Mouse (Mus musculus) heart, embryonic 15.5 days (tissue): ENCODE measurements at regions not wholly inside any gene's neighbourhood (a gene's known extent, or its start where the extent isn't known, plus 50 kb on each side); places are given as distances from the start of the nearest gene placed in this dataset.

Experiments
- ATAC-seq: fragments of 200-750 bp; cut with Nextera tagmentation; replicated peaks from 2 replicates; pipeline ENCODE4 v1.8.0; 2017; ENCODE audit warnings: low read depth, moderate TSS enrichment; ENCODE audit not compliant: insufficient number of reproducible peaks, insufficient read depth, low FRiP score
- H3K27ac ChIP-seq: fragments of 300-500 bp; sonication (generic); 2 replicates; pipeline ENCODE4 v1.5.1; 2015; ENCODE audit warnings: mild to moderate bottlenecking, inconsistent platforms
- H3K27me3 ChIP-seq: fragments of 300-500 bp; sonication (generic); 2 replicates; pipeline ENCODE4 v1.6.1; 2015; ENCODE audit warnings: inconsistent platforms
- H3K36me3 ChIP-seq: fragments of 300-500 bp; sonication (generic); 2 replicates; pipeline ENCODE4 v1.6.1; 2015; ENCODE audit warnings: mild to moderate bottlenecking, inconsistent platforms
- H3K4me1 ChIP-seq: fragments of 300-500 bp; sonication (generic); replicated peaks from 2 replicates; pipeline ENCODE4 v1.6.1; 2015; ENCODE audit warnings: inconsistent platforms
- H3K4me2 ChIP-seq: fragments of 300-500 bp; sonication (generic); 2 replicates; pipeline ENCODE4 v1.6.1; 2015; ENCODE audit warnings: inconsistent platforms, mild to moderate bottlenecking, moderate library complexity
- H3K4me3 ChIP-seq: fragments of 300-500 bp; sonication (generic); 2 replicates; pipeline ENCODE4 v1.5.1; 2015; ENCODE audit warnings: mild to moderate bottlenecking, inconsistent platforms
- H3K9ac ChIP-seq: fragments of 300-500 bp; sonication (generic); 2 replicates; pipeline ENCODE4 v1.6.1; 2015; ENCODE audit warnings: mild to moderate bottlenecking, inconsistent platforms
- H3K9me3 ChIP-seq: fragments of 300-500 bp; sonication (generic); replicated peaks from 2 replicates; pipeline ENCODE4 v1.6.1; 2016; ENCODE audit warnings: inconsistent platforms
- WGBS: fragments of 180-500 bp; shearing (Covaris S2); methylation state at CpG from one replicate; pipeline ENCODE4 v1.1.7; 2015; ENCODE audit warnings: mixed read lengths; 5-methylcytosine and 5-hydroxymethylcytosine counted together

GRCm38 (mm10) chr5:47537532-47537931, 445.4 kb upstream of the Slit2 start:
- Histone ChIP-seq H3K36me3 (no peaks in the 10 kb centered on the region), H3K27me3 (no peaks in the 10 kb centered on the region), H3K4me3 (no peak overlapping the region), H3K4me2 (no peak overlapping the region), H3K9ac (no peak overlapping the region), H3K9me3 (no peaks in the 10 kb centered on the region), H3K27ac (no peak overlapping the region), H3K4me1 (no peaks in the 10 kb centered on the region)
- no peak for ATAC-seq

DNA sequence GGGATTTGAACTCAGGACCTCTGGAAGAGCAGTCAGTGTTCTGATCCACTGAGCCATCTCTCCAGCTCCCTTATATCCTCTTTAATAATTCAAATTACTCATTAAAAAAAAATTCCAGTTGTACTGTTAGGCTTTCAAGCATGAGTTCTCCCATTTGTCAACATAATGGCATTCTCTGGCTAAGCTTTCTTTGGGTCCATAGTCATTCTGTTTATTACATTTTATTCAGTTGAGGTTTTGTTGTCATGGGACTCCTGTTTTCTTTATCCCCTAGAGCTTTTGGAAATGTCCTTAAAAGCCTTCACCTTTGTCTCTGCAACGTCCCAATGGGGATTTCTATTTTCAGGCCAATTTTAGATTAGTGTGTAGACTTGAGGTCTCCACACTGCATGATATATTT, 440.7 kb upstream of the Slit2 start:
- H3K27ac ChIP-seq: no peak overlapping the region
- H3K4me1 ChIP-seq: no peaks in the 10 kb centered on the region
- no peak for ATAC-seq
- H3K4me3 ChIP-seq: no peak overlapping the region
- no peaks in the 10 kb centered on the region for H3K36me3 ChIP-seq
- H3K9me3 ChIP-seq: no peaks in the 10 kb centered on the region
- H3K27me3 ChIP-seq: no peaks in the 10 kb centered on the region
- no peak overlapping the region for H3K4me2 ChIP-seq
- 65% methylated on average over 1 of the region's 1 CpGs for WGBS
- no peak overlapping the region for H3K9ac ChIP-seq

GRCm38 (mm10) chr5:47556717-47557116, 426.2 kb upstream of the Slit2 start:
- H3K27me3 ChIP-seq: no peaks in the 10 kb centered on the region
- no peaks in the 10 kb centered on the region for H3K36me3 ChIP-seq
- no peak overlapping the region for H3K4me3 ChIP-seq
- 82% methylated on average over 1 of the region's 1 CpGs for WGBS
- no peak for ATAC-seq
- no peak overlapping the region for H3K27ac ChIP-seq
- H3K4me1 ChIP-seq: no peaks in the 10 kb centered on the region
- H3K9ac ChIP-seq: no peak overlapping the region
- no peak overlapping the region for H3K4me2 ChIP-seq
- no peaks in the 10 kb centered on the region for H3K9me3 ChIP-seq

- no peaks in the 10 kb centered on the region for H3K4me1 ChIP-seq
- H3K9ac ChIP-seq: no peak overlapping the region
- H3K4me3 ChIP-seq: no peak overlapping the region
- H3K4me2 ChIP-seq: no peak overlapping the region
- 66% methylated on average over 8 of the region's 8 CpGs for WGBS
- no peaks in the 10 kb centered on the region for H3K36me3 ChIP-seq
- no peaks in the 10 kb centered on the region for H3K9me3 ChIP-seq
- H3K27me3 ChIP-seq: no peaks in the 10 kb centered on the region
- no peak overlapping the region for H3K27ac ChIP-seq
- ATAC-seq: no peak
Measured at GRCm38 (mm10) chr5:47557152-47557800, 425.7 kb upstream of the Slit2 start.
